Mouse (Mus musculus) intestine, embryonic 14.5 days (tissue): Measurements from ENCODE around the gene Tmem221. TPM values are rescaled to one million over a fixed set of nuclear protein-coding genes. Genes with fewer than 3 reads are reported as not detected.

Experiments used
- ATAC-seq: fragments of 200-750 bp; cut with Nextera tagmentation; replicated peaks from 2 replicates; pipeline ENCODE4 v1.8.0; 2017; ENCODE audit warnings: low read depth, moderate number of reproducible peaks, moderate TSS enrichment, moderate library complexity; ENCODE audit not compliant: low FRiP score, low TSS enrichment
- DNase-seq: peaks from one replicate; pipeline ENCODE4 v3.0.0-alpha.2; 2018; ENCODE audit warnings: low spot score
- H3K27ac ChIP-seq: fragments of 300-500 bp; sonication (generic); 2 replicates; pipeline ENCODE4 v1.5.1; 2014; ENCODE audit warnings: low read depth, mild to moderate bottlenecking, control low read depth
- H3K27me3 ChIP-seq: fragments of 300-500 bp; sonication (generic); replicated peaks from 2 replicates; pipeline ENCODE4 v1.6.1; 2014; ENCODE audit warnings: low read length, control low read depth; ENCODE audit not compliant: control insufficient read depth, insufficient read depth
- H3K36me3 ChIP-seq: fragments of 300-500 bp; sonication (generic); 2 replicates; pipeline ENCODE4 v1.6.1; 2014; ENCODE audit warnings: low read length, control low read depth; ENCODE audit not compliant: control insufficient read depth, insufficient read depth
- H3K4me1 ChIP-seq: fragments of 300-500 bp; sonication (generic); replicated peaks from 2 replicates; pipeline ENCODE4 v1.6.1; 2014; ENCODE audit warnings: low read length, control low read depth, mixed read lengths; ENCODE audit not compliant: control insufficient read depth, insufficient read depth
- H3K4me2 ChIP-seq: fragments of 300-500 bp; sonication (generic); 2 replicates; pipeline ENCODE4 v1.6.1; 2014; ENCODE audit warnings: low read length
- H3K4me3 ChIP-seq: fragments of 300-500 bp; sonication (generic); 2 replicates; pipeline ENCODE4 v1.5.1; 2014; ENCODE audit warnings: low read depth, low read length, control low read depth, mixed read lengths
- H3K9ac ChIP-seq: fragments of 300-500 bp; sonication (generic); 2 replicates; pipeline ENCODE4 v1.6.1; 2014; ENCODE audit warnings: mild to moderate bottlenecking, low read length
- H3K9me3 ChIP-seq: fragments of 300-500 bp; sonication (generic); 2 replicates; pipeline ENCODE4 v1.6.1; 2016; ENCODE audit warnings: low read length, control low read depth; ENCODE audit not compliant: control insufficient read depth
- WGBS: fragments of 180-500 bp; shearing (Covaris S2); extraction: QIAGEN DNeasy Blood & Tissue Kit; methylation state at CpG from one replicate; pipeline ENCODE4 v1.1.7; 2014; 5-methylcytosine and 5-hydroxymethylcytosine counted together
- polyA plus RNA-seq: library from polyadenylated mRNA; unstranded; fragments of >200 nt; fragmentation: Nextera tagmentation; extraction: Ambion mirVana; gene quantifications from 2 replicates; pipeline ENCODE4 v1.2.1, GENCODE M21; 2014

The Tmem221 gene
- polyA plus RNA-seq, 1 experiment from 2014 or later = 1.6 TPM

DNA sequence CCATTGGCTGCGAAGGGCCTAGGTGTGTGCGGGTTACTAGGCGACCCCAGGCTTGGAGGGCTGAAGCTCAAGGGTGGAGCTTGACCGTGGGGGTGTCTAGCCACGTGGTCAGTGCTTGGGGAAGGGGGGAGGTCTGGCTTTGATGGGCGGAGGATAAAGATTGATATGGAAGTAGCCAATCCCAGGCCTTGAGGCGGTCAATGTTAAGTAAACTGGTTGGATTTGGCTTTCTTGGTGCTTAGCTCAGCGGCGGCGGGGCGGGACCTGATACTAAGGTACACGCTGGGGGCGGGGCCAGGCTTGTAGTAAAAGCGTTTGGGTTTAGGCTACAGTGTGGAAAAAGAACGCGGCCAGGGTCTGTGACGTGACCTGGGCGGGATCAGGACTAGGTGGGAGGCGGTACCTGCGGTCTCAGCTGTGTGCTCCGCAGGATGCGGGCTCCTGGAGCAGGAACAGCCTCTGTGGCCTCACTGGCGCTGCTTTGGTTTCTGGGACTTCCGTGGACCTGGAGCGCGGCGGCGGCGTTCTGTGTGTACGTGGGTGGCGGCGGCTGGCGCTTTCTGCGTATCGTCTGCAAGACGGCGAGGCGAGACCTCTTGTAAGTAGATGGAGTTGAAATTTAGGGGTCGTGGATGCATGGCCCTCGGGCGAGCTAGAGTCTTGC lies 11.8 kb upstream of the Tmem221 start:
- H3K4me1 ChIP-seq = peaks cover 6% of the 10 kb centered on the region; the same call in 1 of the 2 replicates
- peaks cover 12% of the 10 kb centered on the region; the same call in 1 of the 2 replicates for H3K27me3 ChIP-seq
- peak overlapping the region; percentile 82 for H3K4me2 ChIP-seq
- DNase-seq = peak; percentile 94
- no peaks in the 10 kb centered on the region for H3K36me3 ChIP-seq
- peak overlapping the region; percentile 59 for H3K9ac ChIP-seq
- ATAC-seq = peak; percentile 91
- peak overlapping the region; percentile 50 for H3K4me3 ChIP-seq
- 1% methylated on average over 41 of the region's 41 CpGs for WGBS
- no peaks in the 10 kb centered on the region for H3K9me3 ChIP-seq
- H3K27ac ChIP-seq = peak overlapping the region; percentile 73

DNA sequence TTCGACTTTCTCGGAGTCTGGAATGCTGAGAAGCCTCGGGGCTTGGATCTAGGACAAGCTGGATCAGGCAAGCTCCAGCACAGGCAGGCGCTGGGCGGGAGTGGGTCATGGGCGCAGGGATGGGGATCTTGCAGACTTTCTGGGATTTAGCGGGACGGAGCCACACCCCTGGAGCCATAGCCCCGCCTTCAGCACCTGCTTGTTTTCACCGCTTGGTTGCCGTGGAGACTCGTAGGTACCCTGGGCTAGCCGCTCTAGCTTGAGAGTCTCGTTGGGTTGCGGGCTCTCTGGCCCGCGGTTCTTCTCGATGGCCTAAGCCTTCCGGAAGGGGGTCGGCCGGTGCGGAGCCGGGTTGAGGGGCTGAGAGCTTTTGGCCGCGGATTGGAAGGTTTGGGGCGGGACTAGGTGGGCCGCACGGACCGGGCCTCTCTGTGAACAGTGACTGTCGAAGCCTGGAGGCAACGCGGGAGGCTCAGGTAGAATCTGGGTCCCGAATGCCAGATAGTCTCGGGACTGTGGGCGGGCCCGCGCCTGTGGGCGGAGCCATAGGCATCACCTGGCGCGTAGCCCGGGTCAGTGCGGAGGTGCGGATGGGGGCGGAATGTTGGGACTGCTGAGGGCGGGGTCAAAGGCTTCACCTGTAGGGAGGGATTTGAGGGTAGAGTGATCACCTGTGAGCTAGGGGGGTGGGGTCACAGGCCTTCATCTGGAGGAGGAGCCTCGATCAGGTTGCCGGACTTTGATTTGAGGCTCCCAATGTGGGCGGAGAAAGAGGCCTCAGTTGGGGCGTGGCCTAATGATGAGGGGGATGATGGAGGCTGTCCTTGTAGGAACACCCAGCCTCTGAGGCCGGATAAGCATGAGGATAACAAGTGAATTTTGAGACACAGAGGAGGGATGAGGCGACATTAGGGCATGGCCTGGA lies 11.0 kb upstream of the Tmem221 start:
- H3K9me3 ChIP-seq = no peaks in the 10 kb centered on the region
- H3K9ac ChIP-seq = peak overlapping the region; percentile 36
- ATAC-seq (peak; percentile 80), DNase-seq (peak; percentile 99)
- peaks cover 6% of the 10 kb centered on the region; the same call in 1 of the 2 replicates for H3K4me1 ChIP-seq
- under 1% methylated on average over 51 of the region's 51 CpGs for WGBS
- H3K27ac ChIP-seq = peak overlapping the region; percentile 73
- H3K4me3 ChIP-seq = peak overlapping the region; percentile 50
- H3K36me3 ChIP-seq = no peaks in the 10 kb centered on the region
- H3K4me2 ChIP-seq = peak overlapping the region; percentile 82
- peaks cover 12% of the 10 kb centered on the region; the same call in 1 of the 2 replicates for H3K27me3 ChIP-seq

DNA sequence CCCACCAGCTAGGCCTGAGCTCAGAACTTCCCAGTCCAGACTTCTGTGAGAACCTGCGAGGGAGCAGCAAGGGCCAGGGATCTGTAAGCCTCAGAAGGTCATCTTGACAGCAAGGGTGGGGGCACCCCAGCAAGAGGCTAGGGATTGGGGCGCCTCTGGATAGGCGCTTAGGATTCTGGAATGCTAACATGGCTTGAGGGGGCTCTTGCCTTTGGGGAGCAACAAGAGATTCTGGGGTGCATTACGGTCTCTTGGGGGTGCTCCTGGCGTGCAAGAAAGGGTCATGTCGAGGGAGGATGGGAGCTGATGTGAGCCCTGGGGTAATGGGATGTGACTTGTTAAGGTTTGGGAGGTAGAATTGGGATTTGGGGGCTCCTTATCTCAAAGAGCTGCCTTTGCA lies 10.3 kb upstream of the Tmem221 start:
- DNase-seq = peak; percentile 65
- no peak for ATAC-seq
- peak overlapping the region; percentile 82 for H3K4me2 ChIP-seq
- peak overlapping the region; percentile 50 for H3K4me3 ChIP-seq
- H3K4me1 ChIP-seq = peaks cover 6% of the 10 kb centered on the region; the same call in 1 of the 2 replicates
- WGBS = 17% methylated on average over 6 of the region's 6 CpGs
- peaks cover 5% of the 10 kb centered on the region; the same call in 1 of the 2 replicates for H3K9me3 ChIP-seq
- peak overlapping the region; percentile 52; the same call in 1 of the 2 replicates for H3K27ac ChIP-seq
- H3K9ac ChIP-seq = peak overlapping the region; percentile 36; the same call in 1 of the 2 replicates
- no peaks in the 10 kb centered on the region for H3K36me3 ChIP-seq
- peaks cover 12% of the 10 kb centered on the region for H3K27me3 ChIP-seq

DNA sequence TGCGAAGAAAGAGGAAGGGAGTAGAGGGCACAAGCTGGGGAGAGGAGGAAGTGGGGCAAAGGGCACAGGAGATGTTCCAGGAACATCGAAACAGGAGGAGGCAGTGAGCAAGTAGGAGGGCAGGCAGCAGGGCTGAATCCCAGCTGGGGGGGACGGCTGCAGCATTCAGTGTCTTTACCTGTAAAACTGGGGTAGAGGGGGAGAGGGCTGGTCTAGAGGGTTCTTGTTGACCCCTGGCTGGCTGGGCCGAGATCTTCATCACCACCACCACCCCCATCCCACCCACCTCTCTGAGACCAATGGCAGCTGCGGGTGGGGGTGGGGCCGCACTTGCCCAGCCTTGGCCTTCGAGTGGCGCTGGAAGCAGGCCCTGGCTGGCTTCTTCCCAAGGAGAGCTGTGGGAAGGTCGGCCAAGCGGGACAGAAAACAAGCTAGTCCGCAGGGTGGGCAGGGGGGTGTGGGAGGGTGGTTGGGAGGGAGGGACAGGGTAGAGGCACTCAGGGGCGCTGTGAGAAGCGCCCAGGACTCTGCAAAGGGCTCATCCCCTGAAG lies 9.8 kb upstream of the Tmem221 start, which contains the start of gene Slc27a1:
Gene Slc27a1 (plus strand): TSS at position 496 of the 551 bp plus-strand sequence.
- Histone ChIP-seq H3K9ac (peak within 1 kb of the TSS; percentile 36), H3K4me2 (peak within 1 kb of the TSS; percentile 82), H3K36me3 (no peaks in the 10 kb centered on the region), H3K9me3 (peaks cover 6% of the 10 kb centered on the region; the same call in 1 of the 2 replicates), H3K27ac (peak within 1 kb of the TSS; percentile 52; the same call in 1 of the 2 replicates), H3K4me1 (peaks cover 6% of the 10 kb centered on the region; the same call in 1 of the 2 replicates), H3K27me3 (peaks cover 12% of the 10 kb centered on the region), H3K4me3 (peak within 1 kb of the TSS; percentile 50)
- WGBS = 16% methylated on average over 13 of the region's 13 CpGs
- ATAC-seq = no peak
- DNase-seq = no peak

DNA sequence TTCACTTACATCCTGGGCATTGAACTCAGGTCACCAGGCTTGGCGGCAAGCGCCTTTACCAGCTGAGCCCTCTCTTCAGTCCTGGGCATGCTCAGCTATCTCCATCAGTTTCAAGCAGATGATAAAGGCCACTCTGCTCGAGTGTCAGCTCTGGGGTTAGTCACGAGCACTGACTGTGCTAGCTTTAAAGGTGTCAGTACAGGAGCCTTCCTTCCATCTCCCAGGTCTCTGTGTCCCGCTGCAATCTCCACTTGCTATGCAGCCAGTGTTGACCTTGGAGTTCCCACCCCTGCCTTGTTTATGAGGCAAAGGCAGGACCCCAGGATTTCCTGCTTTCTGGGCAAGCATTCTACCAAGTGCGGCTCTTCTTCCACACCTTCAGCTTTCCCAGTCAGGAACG lies 8.9 kb upstream of the Tmem221 start:
- no peak for ATAC-seq
- Histone ChIP-seq H3K9me3 (peaks cover 6% of the 10 kb centered on the region; the same call in 1 of the 2 replicates), H3K9ac (no peak overlapping the region), H3K27me3 (peaks cover 20% of the 10 kb centered on the region), H3K4me2 (no peak overlapping the region), H3K36me3 (no peaks in the 10 kb centered on the region), H3K4me3 (no peak overlapping the region), H3K4me1 (peaks cover 10% of the 10 kb centered on the region; the same call in 1 of the 2 replicates), H3K27ac (no peak overlapping the region)
- 70% methylated on average over 7 of the region's 7 CpGs for WGBS
- no peak for DNase-seq

DNA sequence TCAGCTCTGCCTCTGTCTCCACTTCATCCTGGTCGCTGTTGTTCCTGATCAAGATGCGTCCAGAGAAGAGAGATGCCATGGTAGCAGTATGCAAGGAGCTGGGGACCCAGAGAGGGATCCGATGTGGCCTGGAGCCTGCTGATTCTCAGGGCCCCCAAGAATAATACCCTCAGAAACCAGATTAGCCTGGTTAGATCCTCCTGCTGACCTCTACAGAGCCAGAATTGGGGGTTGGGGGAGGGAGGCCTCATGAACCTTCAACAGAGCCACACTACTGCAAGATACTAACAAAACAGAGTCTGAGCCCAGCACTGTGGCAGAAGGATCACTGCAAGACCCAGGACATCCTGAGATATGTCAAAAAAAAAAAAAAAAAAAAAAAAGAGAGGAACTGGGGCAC lies 7.8 kb upstream of the Tmem221 start, which contains the start of gene Nxnl1:
Gene Nxnl1 (minus strand): TSS at position 101 of the 400 bp plus-strand sequence.
- H3K27me3 ChIP-seq = peaks cover 31% of the 10 kb centered on the region
- WGBS = 65% methylated on average over 3 of the region's 3 CpGs
- H3K27ac ChIP-seq = no peak within 1 kb of the TSS

DNA sequence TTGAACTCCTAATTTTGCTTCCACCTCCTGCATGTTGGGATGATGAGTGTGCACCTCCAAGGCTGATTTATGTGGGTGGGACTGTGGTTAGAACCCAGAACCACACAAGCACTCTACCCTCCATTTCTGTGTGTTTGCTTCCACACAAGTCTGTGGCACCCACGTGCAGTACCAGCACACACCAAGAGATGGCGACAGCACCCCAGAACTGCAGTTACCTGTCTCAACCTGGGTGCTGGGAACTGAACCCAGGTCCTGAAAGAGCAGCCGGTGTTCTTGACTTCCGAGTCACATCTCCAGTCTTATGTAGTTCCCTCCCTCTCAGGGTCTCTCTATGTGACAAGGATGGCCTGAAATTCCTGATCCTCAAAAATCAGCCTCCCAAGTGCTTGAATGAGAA lies 5.3 kb upstream of the Tmem221 start:
- ATAC-seq = no peak
- no peak overlapping the region for H3K9ac ChIP-seq
- H3K9me3 ChIP-seq = peaks cover 6% of the 10 kb centered on the region; the same call in 1 of the 2 replicates
- H3K36me3 ChIP-seq = no peaks in the 10 kb centered on the region
- H3K4me3 ChIP-seq = no peak overlapping the region
- 83% methylated on average over 4 of the region's 4 CpGs for WGBS
- peaks cover 4% of the 10 kb centered on the region; the same call in 1 of the 2 replicates for H3K4me1 ChIP-seq
- no peak overlapping the region for H3K4me2 ChIP-seq
- peaks cover 53% of the 10 kb centered on the region for H3K27me3 ChIP-seq
- no peak overlapping the region for H3K27ac ChIP-seq
- DNase-seq = no peak

More for the DNA sequence above, 7.8 kb upstream of the Tmem221 start, which contains the start of gene Nxnl1:
- Histone ChIP-seq H3K36me3 (no peaks in the 10 kb centered on the region), H3K4me2 (no peak within 1 kb of the TSS), H3K4me3 (no peak within 1 kb of the TSS), H3K9ac (no peak within 1 kb of the TSS), H3K9me3 (peaks cover 6% of the 10 kb centered on the region; the same call in 1 of the 2 replicates), H3K4me1 (peaks cover 10% of the 10 kb centered on the region; the same call in 1 of the 2 replicates)
- DNase-seq (no peak), ATAC-seq (no peak)

DNA sequence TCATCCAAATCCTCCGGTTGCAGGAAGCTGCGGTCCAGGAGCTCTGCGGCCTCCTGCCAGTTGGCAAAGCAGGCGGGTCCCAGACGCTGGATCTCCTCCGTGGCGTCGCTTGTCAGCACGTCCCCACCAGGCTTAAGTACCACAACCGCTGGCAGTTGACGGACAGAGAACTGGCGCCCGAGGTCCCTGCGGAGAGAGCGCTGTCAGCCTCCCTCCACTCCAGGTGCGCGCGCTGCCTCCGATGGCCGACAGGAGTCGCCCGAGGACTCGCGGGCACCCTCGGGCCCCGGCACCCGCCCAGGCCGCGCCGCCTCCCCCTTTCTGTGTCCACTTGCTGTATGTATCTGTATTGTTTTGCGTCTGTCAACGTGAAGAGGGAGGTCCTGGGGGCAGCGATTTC lies 4.1 kb upstream of the Tmem221 start:
- H3K9me3 ChIP-seq = peaks cover 6% of the 10 kb centered on the region; the same call in 1 of the 2 replicates
- 2% methylated on average over 33 of the region's 33 CpGs for WGBS
- H3K4me1 ChIP-seq = peaks cover 4% of the 10 kb centered on the region; the same call in 1 of the 2 replicates
- H3K27ac ChIP-seq = no peak overlapping the region
- H3K36me3 ChIP-seq = no peaks in the 10 kb centered on the region
- peaks cover 63% of the 10 kb centered on the region for H3K27me3 ChIP-seq
- ATAC-seq (peak; percentile 12; the same call in 1 of the 2 replicates), DNase-seq (peak; percentile 91)
- H3K9ac ChIP-seq = no peak overlapping the region
- H3K4me3 ChIP-seq = peak overlapping the region; percentile 7; the same call in 1 of the 2 replicates
- H3K4me2 ChIP-seq = peak overlapping the region; percentile 42
